Mouse (Mus musculus) G1E (cell line): Measurements from ENCODE around the gene Dnase1l1. TPM values are rescaled to one million over a fixed set of nuclear protein-coding genes. Genes with fewer than 3 reads are reported as not detected.

ENCODE experiments used
- ATAC-seq: 2 replicates; pipeline ENCODE4 v1.8.0; 2016; ENCODE audit warnings: mild to moderate bottlenecking; ENCODE audit not compliant: insufficient number of reproducible peaks, poor library complexity, low FRiP score, severe bottlenecking; ENCODE audit errors: extremely low read depth
- DNase-seq: peaks from one replicate; pipeline ENCODE4 v3.0.0; 2012; ENCODE audit warnings: low spot score
- H3K27me3 ChIP-seq: 2 replicates; pipeline ENCODE4 v1.6.1; 2012; ENCODE audit warnings: mild to moderate bottlenecking, low read length, inconsistent platforms; ENCODE audit not compliant: insufficient read depth
- H3K36me3 ChIP-seq: replicated peaks from 2 replicates; pipeline ENCODE3; 2012; ENCODE audit warnings: mild to moderate bottlenecking, inconsistent platforms
- H3K4me1 ChIP-seq: 2 replicates; pipeline ENCODE4 v1.6.1; 2012; ENCODE audit warnings: low read depth, low read length, inconsistent platforms, mixed read lengths; ENCODE audit not compliant: insufficient read depth
- H3K4me3 ChIP-seq: 2 replicates; pipeline ENCODE4 v1.5.1; 2012; ENCODE audit warnings: low read depth, mild to moderate bottlenecking, inconsistent platforms, low read length, moderate library complexity, mixed read lengths
- H3K9me3 ChIP-seq: replicated peaks from 2 replicates; pipeline ENCODE4 v1.6.1; 2012; ENCODE audit warnings: inconsistent platforms
- CTCF ChIP-seq: IDR thresholded peaks from 2 replicates; pipeline ENCODE4 v1.5.1; 2012; ENCODE audit warnings: low read depth, low read length, inconsistent platforms, mixed read lengths
- GATA1 ChIP-seq: IDR thresholded peaks from 2 replicates; pipeline ENCODE4 v1.6.1; 2012; ENCODE audit warnings: borderline replicate concordance, low read length, inconsistent platforms, mixed read lengths
- GATA2 ChIP-seq: IDR thresholded peaks from 2 replicates; pipeline ENCODE4 v1.6.1; 2012; ENCODE audit warnings: low read depth, low read length, inconsistent platforms, borderline replicate concordance
- POLR2AphosphoS5 ChIP-seq: IDR thresholded peaks from 2 replicates; pipeline ENCODE4 v1.6.1; 2012; ENCODE audit warnings: low read depth, low read length, inconsistent platforms; ENCODE audit not compliant: insufficient replicate concordance
- TAL1 ChIP-seq: conservative IDR thresholded peaks from 2 replicates; pipeline ENCODE4 v1.6.1; 2012; ENCODE audit warnings: low read depth, low read length, inconsistent platforms, mixed read lengths
- polyA plus RNA-seq: library from polyadenylated mRNA; stranded (reverse); fragments of >175 nt; gene quantifications from 2 replicates; pipeline ENCODE4 v1.2.3, GENCODE M21; 2012
- total RNA-seq, 2 experiments: library from RNA; stranded (forward) in 1 of 2; stranded (reverse) in 1 of 2; fragments of 200-1000 nt in 1 of 2; fragments of >200 nt in 1 of 2; fragmentation: Nextera tagmentation in 1 of 2; gene quantifications; 2 replicates each; pipeline ENCODE4 v1.2.3; 2014 to 2017

Dnase1l1 gene
- total RNA-seq (2014; fragmentation: Nextera tagmentation) (25.0 and 25.1 TPM in 2 replicates), total RNA-seq (2017) (45.4 and 48.7 TPM in 2 replicates), polyA plus RNA-seq (0.23 and 0.34 TPM in 2 replicates)

GRCm38 (mm10) chrX:74281732-74282394 lies at the start of gene Dnase1l1, which contains the start of gene Taz:
TSS of gene Dnase1l1 (minus strand) at chrX:74282337.
TSS of gene Taz (plus strand) at chrX:74281912.
- Histone ChIP-seq H3K36me3 (peaks cover 23% of the 10 kb centered on the region), H3K27me3 (no peaks in the 10 kb centered on the region), H3K4me3 (peak within 1 kb of the TSS; percentile 76), H3K9me3 (no peaks in the 10 kb centered on the region), H3K4me1 (peaks cover 24% of the 10 kb centered on the region)
- DNase-seq, result peak; percentile 32
- peak; percentile 95 for ATAC-seq
- 0 out of 2 replicates have a peak, but pooled peaks have one; percentile 48 for TF ChIP-seq POLR2AphosphoS5
- no peak for TF ChIP-seq GATA2

GRCm38 (mm10) chrX:74330166-74330930 lies 48.2 kb upstream of the Dnase1l1 start:
- H3K9me3 ChIP-seq, result no peaks in the 10 kb centered on the region
- H3K36me3 ChIP-seq, result peaks cover 47% of the 10 kb centered on the region
- H3K4me3 ChIP-seq, result peak overlapping the region; percentile 72; the same call in 1 of the 2 replicates
- no peak for ATAC-seq
- no peaks in the 10 kb centered on the region for H3K27me3 ChIP-seq
- TF ChIP-seq GATA2 (no peak), TAL1 (no peak), CTCF (no peak), GATA1 (no peak), POLR2AphosphoS5 (no peak)
- peaks cover 56% of the 10 kb centered on the region for H3K4me1 ChIP-seq
- no peak for DNase-seq

DNA sequence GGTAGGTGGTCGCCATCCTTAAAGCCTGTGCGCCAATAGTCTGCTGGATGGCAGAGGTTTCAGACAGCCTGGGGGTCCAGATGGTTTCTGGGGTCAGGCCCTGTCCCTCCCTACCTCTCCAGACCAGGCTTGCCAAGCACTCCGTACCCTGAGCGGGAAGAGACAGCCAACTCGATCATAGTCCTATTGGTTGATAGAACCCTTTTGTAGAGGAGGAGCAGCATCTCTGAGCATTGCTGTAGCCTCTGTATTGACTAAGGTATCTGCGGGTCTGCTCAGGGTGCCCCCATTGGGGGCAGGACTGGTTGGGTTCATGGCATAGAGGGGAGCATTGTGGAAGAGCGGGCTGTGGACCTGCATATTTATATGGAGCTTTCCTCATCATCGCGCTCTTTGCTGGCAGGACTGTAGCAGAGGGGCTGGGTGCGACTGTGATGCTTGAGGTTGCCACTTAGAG lies 47.1 kb upstream of the Dnase1l1 start:
- no peaks in the 10 kb centered on the region for H3K9me3 ChIP-seq
- DNase-seq, result no peak
- H3K36me3 ChIP-seq, result peaks cover 36% of the 10 kb centered on the region
- no peak for ATAC-seq
- peak overlapping the region; percentile 72 for H3K4me3 ChIP-seq
- no peak for TF ChIP-seq GATA2
- TF ChIP-seq TAL1, result no peak
- no peak for TF ChIP-seq POLR2AphosphoS5
- no peak for TF ChIP-seq CTCF
- no peak for TF ChIP-seq GATA1
- H3K4me1 ChIP-seq, result peaks cover 54% of the 10 kb centered on the region
- H3K27me3 ChIP-seq, result no peaks in the 10 kb centered on the region

DNA sequence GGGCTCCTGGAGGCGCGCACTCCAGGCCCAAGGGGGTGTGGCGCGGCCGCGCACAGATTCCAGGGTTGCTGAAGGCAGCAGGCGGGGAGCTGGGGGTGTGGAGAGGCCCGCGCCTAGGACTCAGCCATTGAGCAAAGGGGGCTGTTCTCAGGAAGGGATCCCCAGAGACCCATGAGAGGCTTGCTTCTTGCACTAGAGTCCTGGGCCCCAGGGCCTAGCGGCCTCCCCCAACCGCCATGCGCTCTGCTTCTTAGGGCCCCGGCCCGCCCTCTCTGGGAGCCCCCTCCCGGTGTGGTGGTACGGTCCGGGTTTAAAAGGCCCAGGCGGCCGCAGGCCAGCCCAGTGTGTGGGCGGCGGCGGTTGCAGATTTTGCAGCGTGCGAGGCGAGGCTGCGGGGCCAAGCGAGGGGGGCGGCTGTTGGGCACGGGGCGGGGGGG lies 46.6 kb upstream of the Dnase1l1 start, which contains the start of gene Plxna3:
Gene Plxna3 (plus strand): TSS at position 342 of the 437 bp plus-strand sequence.
- no peaks in the 10 kb centered on the region for H3K9me3 ChIP-seq
- DNase-seq, result peak; percentile 66
- peaks cover 50% of the 10 kb centered on the region for H3K4me1 ChIP-seq
- no peaks in the 10 kb centered on the region for H3K27me3 ChIP-seq
- ATAC-seq, result peak; percentile 57
- peak within 1 kb of the TSS; percentile 72 for H3K4me3 ChIP-seq
- TF ChIP-seq GATA1, result no peak
- TF ChIP-seq TAL1, result no peak
- no peak for TF ChIP-seq CTCF
- TF ChIP-seq GATA2, result no peak
- no peak for TF ChIP-seq POLR2AphosphoS5
- H3K36me3 ChIP-seq, result peaks cover 31% of the 10 kb centered on the region

- H3K9me3 ChIP-seq, result no peaks in the 10 kb centered on the region
- DNase-seq (peak; percentile 87), ATAC-seq (peak; percentile 90)
- peak within 1 kb of the TSS; percentile 77 for H3K4me3 ChIP-seq
- H3K4me1 ChIP-seq, result peaks cover 23% of the 10 kb centered on the region
- H3K36me3 ChIP-seq, result peaks cover 74% of the 10 kb centered on the region
- TF ChIP-seq POLR2AphosphoS5 (no peak), GATA1 (no peak)
- H3K27me3 ChIP-seq, result no peaks in the 10 kb centered on the region
Observed at GRCm38 (mm10) chrX:74312540-74313464, 30.7 kb upstream of the Dnase1l1 start, which contains the start of gene Fam50a. TSS of gene Fam50a (plus strand) at chrX:74313033.
